ENCODE assay signal across 19 mouse cellular contexts in the genomic region with DNA sequence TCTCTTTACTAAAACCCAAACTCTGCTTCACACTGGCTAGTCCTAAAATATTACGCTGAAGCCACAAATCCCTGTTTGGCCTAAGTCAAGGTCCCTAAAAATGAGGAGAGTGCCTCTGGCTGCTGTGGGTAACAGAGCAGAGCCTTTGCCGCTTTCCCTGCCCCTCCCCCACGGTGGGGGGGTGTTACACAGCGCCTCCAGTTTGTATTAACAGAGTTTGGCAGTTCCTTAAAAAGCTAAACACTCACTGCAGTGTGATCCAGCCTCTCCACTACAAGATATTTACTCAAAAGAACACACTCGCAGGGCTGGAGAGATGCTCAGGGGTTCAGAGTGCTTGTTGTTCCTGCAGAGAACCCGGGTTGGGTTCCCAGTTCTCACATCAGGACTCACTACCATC. TPM values are rescaled to one million over a fixed set of nuclear protein-coding genes. Genes with fewer than 3 reads are reported as not detected.
DNase-seq lines count a peak whose midpoint lies in the region; ATAC-seq and TF ChIP-seq lines count a peak whose summit lies in the region.
"Had no signal": no experiment of that assay in that cellular context is flagged by ENCODE, and none has a peak within 500 bp of the region (broad histone marks: within the 10 kb centered on the region; RNA-seq: fewer than 3 reads in every experiment).

No protein-coding gene starts in this region.

- no peak for TF ChIP-seq POLR2A in lung, adult 2 months (IDR thresholded peaks at IDR 0.05; ENCODE audit: borderline replicate concordance, extremely low read depth, low read depth, low read length)

- ATAC-seq in lung, embryonic 14.5 days (ENCODE audit: insufficient read depth), result no peak
- ATAC-seq in lung, postnatal 0 days, result peak; percentile 46
- ATAC-seq: hindbrain, postnatal 0 days had no signal

- H3K27me3 ChIP-seq in lung, embryonic 14.5 days (ENCODE audit: insufficient read depth, low read length), result no peaks in the 10 kb centered on the region
- no peaks in the 10 kb centered on the region for H3K27me3 ChIP-seq in lung, postnatal 0 days (replicated peaks; ENCODE audit: insufficient read depth, low read length)
- H3K27me3 ChIP-seq: embryonic facial prominence, embryonic 12.5 days; forebrain, embryonic 15.5 days; heart, embryonic 12.5 days; hindbrain, embryonic 12.5 days had no signal

- DNase-seq in lung, embryonic 14.5 days, result peak; percentile 71
- no peak for DNase-seq in lung, adult 2 months
- peak; percentile 75 for DNase-seq in lung, postnatal 0 days (ENCODE audit: low spot score)
- DNase-seq in lung, postnatal 36 days, result peak; percentile 61
- no peak for DNase-seq in left cerebral cortex, adult 9 months (ENCODE audit: low spot score in 2 of 2)
- DNase-seq in adrenal gland, adult 18-20 months (ENCODE audit: low spot score in 2 of 2), result no peak
- DNase-seq: adrenal gland, adult 8-10 months; adrenal gland, postnatal 36 days; cerebellum, adult 2 months; cerebellum, postnatal 14 days; embryo, embryonic 11 days; gastrocnemius, postnatal 10 days; heart, adult 2 months; heart, postnatal 36 days had no signal

- H3K4me2 ChIP-seq in lung, embryonic 14.5 days, result no peak overlapping the region
- no peak overlapping the region for H3K4me2 ChIP-seq in lung, postnatal 0 days (replicated peaks; ENCODE audit: low read depth, low read length)
- H3K4me2 ChIP-seq: embryonic facial prominence, embryonic 12.5 days; forebrain, embryonic 15.5 days; heart, embryonic 12.5 days; hindbrain, embryonic 12.5 days had no signal

- H3K4me3 ChIP-seq in lung, embryonic 14.5 days (ENCODE audit: low read depth, low read length), result no peak overlapping the region
- H3K4me3 ChIP-seq in lung, adult 2 months (replicated peaks; ENCODE audit: extremely low read depth, low read depth, low read length), result no peak overlapping the region
- no peak overlapping the region for H3K4me3 ChIP-seq in lung, postnatal 0 days (ENCODE audit: low read depth, low read length)
- H3K4me3 ChIP-seq: embryonic facial prominence, embryonic 12.5 days; forebrain, embryonic 15.5 days; heart, adult 2 months; heart, embryonic 12.5 days; hindbrain, embryonic 12.5 days had no signal

- H3K36me3 ChIP-seq in lung, embryonic 14.5 days (ENCODE audit: insufficient read depth), result no peaks in the 10 kb centered on the region
- no peaks in the 10 kb centered on the region for H3K36me3 ChIP-seq in lung, postnatal 0 days (ENCODE audit: insufficient read depth, low read length)
- H3K36me3 ChIP-seq: embryonic facial prominence, embryonic 12.5 days; forebrain, embryonic 15.5 days; heart, embryonic 12.5 days; hindbrain, embryonic 12.5 days had no signal

- no peak overlapping the region for H3K9ac ChIP-seq in lung, embryonic 14.5 days
- no peak overlapping the region for H3K9ac ChIP-seq in lung, postnatal 0 days (replicated peaks; ENCODE audit: low read depth)
- H3K9ac ChIP-seq: embryonic facial prominence, embryonic 12.5 days; forebrain, embryonic 15.5 days; heart, embryonic 12.5 days; hindbrain, embryonic 12.5 days had no signal

- H3K4me1 ChIP-seq in lung, embryonic 14.5 days (ENCODE audit: insufficient read depth), result peaks cover 12% of the 10 kb centered on the region
- peaks cover 8% of the 10 kb centered on the region for H3K4me1 ChIP-seq in lung, adult 2 months (ENCODE audit: control insufficient read depth, insufficient read depth, low read length)
- H3K4me1 ChIP-seq in lung, postnatal 0 days (ENCODE audit: insufficient read depth, low read depth, low read length), result peaks cover 9% of the 10 kb centered on the region; the same call in 1 of the 2 replicates
- H3K4me1 ChIP-seq: forebrain, embryonic 15.5 days had no signal

- 0 out of 2 replicates have a peak, but pooled peaks have one; percentile 13 for TF ChIP-seq EP300 in lung, postnatal 0 days (IDR thresholded peaks at IDR 0.05)

- H3K9me3 ChIP-seq in lung, embryonic 14.5 days (ENCODE audit: low read depth, low read length), result no peaks in the 10 kb centered on the region
- H3K9me3 ChIP-seq in lung, postnatal 0 days (ENCODE audit: low read length), result no peaks in the 10 kb centered on the region
- H3K9me3 ChIP-seq: embryonic facial prominence, embryonic 12.5 days; forebrain, embryonic 15.5 days; heart, embryonic 12.5 days; hindbrain, embryonic 12.5 days had no signal

- WGBS in lung, embryonic 14.5 days, result 43% methylated on average over 6 of the region's 6 CpGs
- WGBS in lung, adult 2 months, result 52% methylated on average over 6 of the region's 6 CpGs
- 30% methylated on average over 6 of the region's 6 CpGs for WGBS in lung, postnatal 0 days

- H3K27ac ChIP-seq in lung, embryonic 14.5 days (ENCODE audit: low read depth), result no peak overlapping the region
- H3K27ac ChIP-seq in lung, postnatal 0 days (ENCODE audit: low read length), result no peak overlapping the region
- H3K27ac ChIP-seq: embryonic facial prominence, embryonic 12.5 days; forebrain, embryonic 15.5 days; heart, adult 2 months; hindbrain, embryonic 12.5 days; hindbrain, postnatal 0 days had no signal

- no peak for TF ChIP-seq CTCF in lung, embryonic 14.5 days (IDR thresholded peaks at IDR 0.05; ENCODE audit: low read depth)
- TF ChIP-seq CTCF in lung, adult 2 months (IDR thresholded peaks at IDR 0.05; ENCODE audit: insufficient read depth, low read length), result no peak
- TF ChIP-seq CTCF in lung, postnatal 0 days (IDR thresholded peaks at IDR 0.05), result no peak

RNA-seq across cellular contexts. Expression of gene Smad5, which starts 43.9 kb away (rescaled TPM):
- 59.2 and 62.0 TPM in 2 replicates for polyA plus RNA-seq in lung, embryonic 14.5 days (2014; fragmentation: Nextera tagmentation; extraction: Ambion mirVana)
- 20.3 and 27.1 TPM in 2 replicates for polyA plus RNA-seq in lung, adult 2 months (2012; rRNA removed)
- 16.6 and 16.9 TPM in 2 replicates for polyA plus RNA-seq in lung, postnatal 0 days (2015; fragmentation: Nextera tagmentation; extraction: Ambion mirVana)
- 10 to 100 TPM; 40.4 to 51.7 TPM for total RNA-seq in adrenal gland, adult 18-20 months (2021)

RNA-seq across cellular contexts. Expression of gene Tgfbi, which starts 49.6 kb away (rescaled TPM):
- 165 and 171 TPM in 2 replicates for polyA plus RNA-seq in lung, embryonic 14.5 days (2014; fragmentation: Nextera tagmentation; extraction: Ambion mirVana)
- 50.8 and 53.9 TPM in 2 replicates for polyA plus RNA-seq in lung, adult 2 months (2012; rRNA removed)
- polyA plus RNA-seq in lung, postnatal 0 days (2015; fragmentation: Nextera tagmentation; extraction: Ambion mirVana), result 408 and 422 TPM in 2 replicates
- total RNA-seq in adrenal gland, adult 18-20 months (2021), result 10 to 100 TPM; 38.3 to 86.5 TPM

Comparison
In these comparisons a context has a peak if more than half of its experiments do, and no peak if none do; other contexts are left out.
1. DNase-seq: peak in lung, embryonic 14.5 days (single experiment), lung, postnatal 0 days (single experiment) and lung, postnatal 36 days (single experiment); none in lung, adult 2 months (single experiment), left cerebral cortex, adult 9 months (0 of 2) and adrenal gland, adult 18-20 months (0 of 2).